Mouse (Mus musculus) adipocyte (in vitro differentiated cells): ENCODE measurements around the gene Gm49361.
A peak's percentile ranks its signal among the peaks of the same experiment; 100 is the strongest.

Experiments used
- DNase-seq: peaks from one replicate; pipeline ENCODE4 v3.0.0-alpha.2; 2016; ENCODE audit warnings: low spot score

Gene Gm49361

DNA sequence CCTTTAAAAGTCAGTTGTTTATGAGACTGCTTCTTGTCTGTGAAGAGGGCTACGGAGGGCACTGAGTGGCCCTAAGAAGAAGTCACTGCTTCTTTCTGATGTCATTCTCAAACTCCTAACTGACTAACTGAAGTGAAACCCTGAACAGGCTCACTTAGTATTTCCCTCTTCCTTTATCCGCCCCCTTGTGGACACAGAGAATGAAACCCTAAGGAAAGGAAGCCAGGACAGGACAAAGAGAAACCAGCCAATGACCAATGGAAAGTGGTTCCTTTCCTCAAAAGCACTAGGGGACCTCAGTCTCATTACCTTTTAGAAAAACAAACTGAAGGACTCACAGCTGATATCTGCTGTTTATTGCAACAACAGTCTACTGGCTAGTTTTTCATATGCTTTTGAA is 126.4 kb downstream of the Gm49361 start:
- DNase-seq, result peak; percentile 83

- DNase-seq, result peak; percentile 8
These were observed 128.2 kb downstream of the Gm49361 start for GRCm38 (mm10) chr14:57617675-57618074.

DNA sequence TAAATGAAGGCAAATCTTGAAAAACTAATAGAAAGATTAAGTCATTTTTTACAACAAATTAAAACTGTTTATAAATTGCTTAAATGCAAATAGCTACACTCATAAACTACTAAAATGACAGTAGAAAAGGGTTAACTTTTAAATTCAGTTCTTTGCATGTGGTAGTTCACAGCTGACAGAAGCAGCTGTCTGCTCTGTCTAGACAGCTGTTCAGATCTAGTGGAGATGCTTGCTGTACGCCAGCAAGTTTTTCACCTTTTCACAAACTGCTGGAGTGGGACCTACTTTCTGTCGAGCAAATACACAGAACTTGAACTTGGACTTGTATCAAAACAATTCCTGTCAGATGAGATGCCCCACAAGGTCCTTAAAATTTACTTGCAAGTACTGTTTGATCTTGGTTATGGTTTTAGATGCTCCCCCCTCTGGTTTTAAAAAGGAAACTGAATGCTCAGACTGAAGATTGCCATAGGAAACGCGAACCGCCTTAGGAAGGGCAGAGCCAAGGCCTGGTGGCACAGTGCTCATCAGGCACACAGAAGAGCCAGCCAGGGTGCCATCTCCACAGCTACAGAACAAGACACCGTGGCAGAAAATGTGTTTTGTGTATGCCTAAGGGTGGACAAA is 129.5 kb downstream of the Gm49361 start:
- no peak for DNase-seq

DNA sequence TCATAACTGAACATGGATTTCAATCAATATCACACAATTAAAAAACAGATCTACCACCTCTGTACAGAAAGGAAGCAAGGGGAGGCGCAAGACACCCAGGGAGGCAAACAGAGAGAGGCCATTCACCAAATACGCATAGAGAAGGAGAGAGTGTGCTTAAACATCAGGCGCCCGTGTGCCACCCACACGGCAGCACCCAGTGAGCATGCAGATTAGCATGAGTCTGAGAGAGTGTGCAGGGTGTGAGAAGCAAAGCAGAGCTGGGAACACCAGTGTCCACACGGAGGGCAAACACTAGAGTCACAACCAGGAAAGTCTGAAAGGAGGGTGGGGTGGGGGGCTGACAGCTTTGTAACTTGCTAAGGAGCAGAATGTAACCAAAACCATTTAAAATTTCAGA is 130.1 kb downstream of the Gm49361 start:
- DNase-seq, result no peak

GRCm38 (mm10) chr14:57611034-57611433 is 134.9 kb downstream of the Gm49361 start:
- DNase-seq, result peak; percentile 20

DNA sequence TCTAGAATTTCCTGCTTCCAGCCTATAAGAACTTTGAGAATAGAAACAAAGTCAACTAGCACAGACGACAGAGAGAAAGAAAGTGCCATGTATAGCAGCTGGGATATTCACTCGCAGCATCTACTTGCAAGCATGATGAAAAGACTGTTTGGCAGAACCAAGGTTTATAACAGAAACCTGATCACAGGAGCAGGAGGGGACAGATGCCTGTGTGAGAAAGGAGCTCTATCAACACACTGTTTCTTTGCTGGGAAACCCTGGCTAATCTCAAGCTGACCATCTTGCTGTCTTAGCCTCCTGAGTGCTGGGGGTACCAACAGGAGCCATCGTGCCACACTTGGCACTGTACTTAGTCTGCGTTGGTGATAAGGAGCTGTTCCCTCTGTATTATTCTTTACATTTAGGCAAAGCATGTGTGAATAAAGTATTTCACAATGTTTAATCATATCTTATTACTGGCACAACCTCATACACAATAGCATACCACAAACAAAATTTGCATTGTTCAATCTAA is 136.0 kb downstream of the Gm49361 start:
- no peak for DNase-seq

- DNase-seq, result peak; percentile 98
These were observed 138.4 kb downstream of the Gm49361 start for GRCm38 (mm10) chr14:57607500-57607899.

DNA sequence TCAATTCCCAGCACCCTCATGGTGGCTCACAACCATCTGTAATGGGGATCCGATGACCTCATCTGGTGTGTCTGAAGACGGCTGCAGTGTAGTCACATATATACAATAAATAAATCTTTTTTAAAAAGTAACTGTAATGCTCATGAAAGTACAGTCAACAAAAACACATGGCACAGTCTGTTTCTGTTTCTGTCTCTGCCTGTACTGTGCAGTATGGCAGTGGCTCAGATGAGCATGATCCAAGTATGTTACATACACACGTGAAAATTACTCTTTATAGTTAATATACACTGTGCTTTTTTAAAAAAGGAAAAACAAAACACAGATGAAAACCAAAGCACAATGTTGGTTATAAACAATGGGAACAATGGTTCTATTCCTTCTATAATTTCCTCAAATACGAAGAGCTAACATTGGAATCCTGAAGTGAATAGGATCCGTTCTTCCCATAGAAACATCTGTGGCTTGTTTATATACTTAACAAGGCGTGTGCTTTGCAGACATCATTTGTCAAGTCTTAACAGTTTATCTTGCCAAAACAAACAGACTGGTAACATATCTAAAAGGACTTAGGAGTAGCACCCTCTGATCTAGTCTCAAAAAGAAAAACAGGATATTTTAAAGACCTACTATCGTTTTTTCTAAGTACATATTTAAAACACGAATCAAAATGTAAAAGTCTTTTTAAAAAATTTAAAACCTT is 139.1 kb downstream of the Gm49361 start:
- DNase-seq, result peak; percentile 57

DNA sequence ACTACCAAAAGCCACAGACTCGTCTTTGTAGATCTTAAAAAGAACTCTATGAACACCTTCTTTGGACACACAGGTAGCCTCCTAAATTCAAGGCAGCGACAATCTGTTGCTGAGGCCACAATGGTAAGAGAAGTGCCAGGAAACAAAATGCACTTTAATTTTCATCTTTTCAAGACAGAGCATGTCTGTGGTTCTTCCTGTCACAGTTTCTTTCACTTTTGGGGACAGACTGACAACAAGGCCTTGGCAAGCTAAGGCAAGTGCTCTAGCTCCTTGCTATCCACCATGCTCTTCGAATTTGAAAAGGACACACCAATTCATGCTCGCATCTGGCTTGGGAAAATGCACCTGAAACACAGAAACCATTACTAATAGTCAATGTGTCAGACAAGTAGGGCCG is 152.6 kb downstream of the Gm49361 start:
- DNase-seq, result no peak
